Mouse (Mus musculus) bone marrow macrophage, adult 2 months (primary cell): ENCODE measurements around the gene Ube2cbp.

Experiments used
- CTCF ChIP-seq: IDR thresholded peaks from 2 replicates; pipeline ENCODE4 v1.5.1; 2012; ENCODE audit warnings: low read depth, mild to moderate bottlenecking, low read length, moderate library complexity
- POLR2A ChIP-seq: IDR thresholded peaks from 2 replicates; pipeline ENCODE4 v1.6.1; 2012; ENCODE audit warnings: mild to moderate bottlenecking, low read depth, low read length, borderline replicate concordance

- TF ChIP-seq CTCF (no peak), POLR2A (no peak)
Measured at GRCm38 (mm10) chr9:86482236-86482635, 17.5 kb upstream of the Ube2cbp start.
